Mouse (Mus musculus) ES-Bruce4 (cell line): ENCODE data around the gene Otop2.

ENCODE experiments used
- CTCF ChIP-seq: IDR thresholded peaks from one replicate; pipeline ENCODE4 v1.8.1; 2011; ENCODE audit warnings: low read depth, low read length
- EP300 ChIP-seq: IDR thresholded peaks from 2 replicates; pipeline ENCODE4 v1.6.1; 2011; ENCODE audit warnings: low read depth, low read length; ENCODE audit not compliant: insufficient read depth

DNA sequence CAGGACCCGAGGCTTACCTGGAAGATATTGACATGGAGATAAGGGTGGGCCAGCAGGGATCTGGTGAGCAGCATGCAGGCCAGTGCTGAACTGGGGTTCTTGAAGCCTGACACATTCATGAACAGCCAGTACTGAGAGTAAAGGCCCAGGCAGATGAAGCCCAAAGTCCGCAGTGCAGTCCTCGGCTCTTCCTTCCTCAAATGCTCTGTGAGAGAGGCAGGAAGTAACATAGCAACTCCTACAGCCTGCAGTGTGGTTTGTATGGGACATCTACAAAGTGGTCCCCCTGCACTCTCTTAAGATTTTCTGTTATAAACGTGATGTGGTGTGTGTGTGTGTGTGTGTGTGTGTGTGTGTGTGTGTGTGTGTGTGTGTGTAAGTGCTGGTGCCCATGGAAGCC is 21.7 kb upstream of the Otop2 start:
- no peak for TF ChIP-seq EP300
- TF ChIP-seq CTCF, result no peak
